Mouse (Mus musculus) adrenal gland, adult (tissue): ENCODE measurements at regions not wholly inside any gene's neighbourhood (a gene's known extent, or its start where the extent isn't known, plus 50 kb on each side); places are given as distances from the start of the nearest gene placed in this dataset.

ENCODE experiments used
- DNase-seq, 2 experiments: peaks; one replicate each; pipeline ENCODE4 v3.0.0; 2022 to 2023; ENCODE audit warnings: low spot score in 1 of 2; ENCODE audit not compliant: inconsistent age in 2 of 2

DNA sequence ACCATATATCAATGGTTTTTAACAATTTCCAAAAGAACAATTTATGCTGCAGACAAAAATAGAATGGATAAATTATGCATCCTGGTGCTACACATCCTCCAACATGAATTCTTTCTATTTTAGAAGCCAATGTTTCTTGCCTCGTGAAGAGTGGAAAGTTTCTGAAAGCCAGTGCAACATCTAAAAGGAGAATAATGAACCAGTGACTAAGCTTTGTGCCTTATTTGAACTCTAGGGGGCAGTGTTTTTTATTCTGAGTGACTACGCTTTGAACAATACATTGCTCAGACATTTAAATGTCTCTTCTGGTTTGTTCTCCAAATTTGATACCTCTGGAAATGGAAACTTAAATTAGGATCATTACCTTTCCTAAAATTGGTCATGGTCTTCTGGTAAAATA, 78.0 kb downstream of the Yipf7 start:
- peak in 1 of 2 experiments; percentile 25 for DNase-seq
